In the genomic region with DNA sequence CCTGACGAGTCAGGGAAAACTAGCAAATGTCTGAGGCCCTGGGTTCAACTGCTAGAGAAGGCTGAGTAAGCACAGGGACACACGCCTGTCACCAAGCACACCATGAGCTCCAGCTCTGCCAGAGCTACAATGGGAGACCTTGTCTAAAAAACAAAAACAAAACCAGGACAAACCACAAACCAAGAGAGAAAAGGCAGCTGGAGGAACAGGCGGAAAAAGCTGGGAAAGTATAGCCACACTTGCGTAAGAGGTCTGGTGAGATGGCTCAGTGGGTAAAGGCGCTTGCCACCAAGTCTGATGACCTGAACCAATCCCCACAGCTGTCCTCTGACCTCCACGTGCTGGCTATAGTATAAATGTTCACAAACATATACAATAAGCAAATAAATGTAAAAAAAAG, we compare ENCODE assay signal across 24 mouse cellular contexts. TPM values are rescaled to one million over a fixed set of nuclear protein-coding genes. Genes with fewer than 3 reads are reported as not detected.
A peak's percentile ranks its signal among the peaks of the same experiment; 100 is the strongest.
DNase-seq lines count a peak whose midpoint lies in the region; ATAC-seq and TF ChIP-seq lines count a peak whose summit lies in the region.
"Had no signal": no experiment of that assay in that cellular context is flagged by ENCODE, and none has a peak within 500 bp of the region (broad histone marks: within the 10 kb centered on the region; RNA-seq: fewer than 3 reads in every experiment).

No protein-coding gene starts in this region.

- WGBS in heart, embryonic 10.5 days = 89% methylated on average over 6 of the region's 6 CpGs
- 85% methylated on average over 6 of the region's 6 CpGs for WGBS in midbrain, embryonic 11.5 days
- WGBS in midbrain, embryonic 10.5 days = 91% methylated on average over 6 of the region's 6 CpGs
- WGBS in hindbrain, embryonic 12.5 days = 89% methylated on average over 6 of the region's 6 CpGs

- H3K27ac ChIP-seq in heart, embryonic 10.5 days = no peak overlapping the region
- H3K27ac ChIP-seq in midbrain, embryonic 11.5 days (ENCODE audit: low read depth, low read length) = no peak overlapping the region
- no peak overlapping the region for H3K27ac ChIP-seq in midbrain, embryonic 10.5 days (replicated peaks)
- H3K27ac ChIP-seq in bone marrow macrophage, adult 2 months (ENCODE audit: insufficient read depth, low read depth, low read length) = peak overlapping the region; percentile 98
- H3K27ac ChIP-seq in hindbrain, embryonic 12.5 days = no peak overlapping the region
- H3K27ac ChIP-seq: hindbrain, postnatal 0 days; intestine, embryonic 15.5 days; limb, embryonic 12.5 days; lung, embryonic 15.5 days; midbrain, embryonic 13.5 days had no signal

- H3K9ac ChIP-seq in midbrain, embryonic 11.5 days (ENCODE audit: low read length) = no peak overlapping the region
- H3K9ac ChIP-seq in hindbrain, embryonic 12.5 days = no peak overlapping the region
- H3K9ac ChIP-seq: intestine, embryonic 15.5 days; limb, embryonic 12.5 days; lung, embryonic 15.5 days; midbrain, embryonic 13.5 days had no signal

- peaks cover 97% of the 10 kb centered on the region for H3K36me3 ChIP-seq in heart, embryonic 10.5 days
- peaks cover 42% of the 10 kb centered on the region for H3K36me3 ChIP-seq in midbrain, embryonic 11.5 days (ENCODE audit: control insufficient read depth, insufficient read depth, low read length)
- H3K36me3 ChIP-seq in midbrain, embryonic 10.5 days = peaks cover 99% of the 10 kb centered on the region
- H3K36me3 ChIP-seq in hindbrain, embryonic 12.5 days = peaks cover 91% of the 10 kb centered on the region

- no peak for TF ChIP-seq CTCF in bone marrow macrophage, adult 2 months (IDR thresholded peaks at IDR 0.05; ENCODE audit: low read depth, low read length)

- no peak for TF ChIP-seq POLR2A in bone marrow macrophage, adult 2 months (IDR thresholded peaks at IDR 0.05; ENCODE audit: borderline replicate concordance, low read depth, low read length)

- H3K4me3 ChIP-seq in heart, embryonic 10.5 days = no peak overlapping the region
- no peak overlapping the region for H3K4me3 ChIP-seq in midbrain, embryonic 11.5 days (ENCODE audit: low read depth, low read length)
- no peak overlapping the region for H3K4me3 ChIP-seq in midbrain, embryonic 10.5 days
- no peak overlapping the region for H3K4me3 ChIP-seq in bone marrow macrophage, adult 2 months (ENCODE audit: insufficient read depth, low read length)
- H3K4me3 ChIP-seq in hindbrain, embryonic 12.5 days = no peak overlapping the region
- H3K4me3 ChIP-seq: intestine, embryonic 15.5 days; limb, embryonic 12.5 days; lung, embryonic 15.5 days; midbrain, embryonic 13.5 days had no signal

- H3K27me3 ChIP-seq in heart, embryonic 10.5 days (ENCODE audit: insufficient read depth, poor library complexity, severe bottlenecking) = no peaks in the 10 kb centered on the region
- no peaks in the 10 kb centered on the region for H3K27me3 ChIP-seq in midbrain, embryonic 11.5 days (ENCODE audit: control insufficient read depth, insufficient read depth, low read length)
- H3K27me3 ChIP-seq in midbrain, embryonic 10.5 days (ENCODE audit: low read depth, poor library complexity, severe bottlenecking) = no peaks in the 10 kb centered on the region
- no peaks in the 10 kb centered on the region for H3K27me3 ChIP-seq in hindbrain, embryonic 12.5 days
- H3K27me3 ChIP-seq: CH12.LX; intestine, embryonic 15.5 days; limb, embryonic 12.5 days; lung, embryonic 15.5 days; midbrain, embryonic 13.5 days; Patski had no signal

- no peaks in the 10 kb centered on the region for H3K9me3 ChIP-seq in heart, embryonic 10.5 days
- no peaks in the 10 kb centered on the region for H3K9me3 ChIP-seq in midbrain, embryonic 11.5 days (ENCODE audit: control insufficient read depth, low read length)
- H3K9me3 ChIP-seq in midbrain, embryonic 10.5 days (replicated peaks) = no peaks in the 10 kb centered on the region
- H3K9me3 ChIP-seq in hindbrain, embryonic 12.5 days (replicated peaks) = no peaks in the 10 kb centered on the region
- H3K9me3 ChIP-seq: intestine, embryonic 15.5 days; limb, embryonic 12.5 days; lung, embryonic 15.5 days; midbrain, embryonic 13.5 days had no signal

- no peak for ATAC-seq in midbrain, embryonic 11.5 days (ENCODE audit: low FRiP score)
- no peak for ATAC-seq in hindbrain, embryonic 12.5 days (ENCODE audit: low FRiP score)
- ATAC-seq: forebrain, embryonic 14.5 days; hindbrain, postnatal 0 days; intestine, embryonic 15.5 days; midbrain, embryonic 13.5 days had no signal

- H3K4me1 ChIP-seq in heart, embryonic 10.5 days = no peaks in the 10 kb centered on the region
- no peaks in the 10 kb centered on the region for H3K4me1 ChIP-seq in midbrain, embryonic 11.5 days (ENCODE audit: control insufficient read depth, insufficient read depth, low read length)
- H3K4me1 ChIP-seq in midbrain, embryonic 10.5 days = no peaks in the 10 kb centered on the region
- peaks cover 36% of the 10 kb centered on the region for H3K4me1 ChIP-seq in bone marrow macrophage, adult 2 months (ENCODE audit: control insufficient read depth, insufficient read depth, low read length)
- H3K4me1 ChIP-seq in hindbrain, embryonic 12.5 days = no peaks in the 10 kb centered on the region
- H3K4me1 ChIP-seq: intestine, embryonic 15.5 days; limb, embryonic 12.5 days; lung, embryonic 15.5 days; midbrain, embryonic 13.5 days had no signal

- H3K4me2 ChIP-seq in midbrain, embryonic 11.5 days = no peak overlapping the region
- H3K4me2 ChIP-seq in hindbrain, embryonic 12.5 days (replicated peaks) = no peak overlapping the region
- H3K4me2 ChIP-seq: intestine, embryonic 15.5 days; limb, embryonic 12.5 days; liver, embryonic 11.5 days; lung, embryonic 15.5 days; midbrain, embryonic 13.5 days had no signal

- DNase-seq in heart, adult 18-20 months = peak; percentile 10 to 16
- DNase-seq in heart, embryonic 10.5 days (ENCODE audit: low spot score) = no peak
- peak; percentile 59 for DNase-seq in midbrain, embryonic 11.5 days (ENCODE audit: low spot score, missing footprints)
- no peak for DNase-seq in midbrain, embryonic 10.5 days (ENCODE audit: low spot score)
- DNase-seq in cerebellum, postnatal 4 days (ENCODE audit: low spot score in 2 of 2) = no peak
- no peak for DNase-seq in layer of hippocampus, adult 9-10 months (ENCODE audit: low spot score)
- DNase-seq: B cell, adult 2 months; cerebellum, adult 2 months; cerebellum, postnatal 14 days; kidney, adult 2 months; kidney, postnatal 4 days; layer of hippocampus, adult 9-11 months; thymus, postnatal 14 days had no signal

RNA-seq across cellular contexts. Expression of gene Psmd4, which starts 23.7 kb away (rescaled TPM):
- 100 to 1,000 TPM; 146 to 151 TPM for total RNA-seq in heart, adult 18-20 months (2021)
- polyA plus RNA-seq in heart, embryonic 10.5 days (2016; fragmentation: Nextera tagmentation; extraction: Ambion mirVana) = 282 and 332 TPM in 2 replicates
- polyA plus RNA-seq in midbrain, embryonic 11.5 days (2014; fragmentation: Nextera tagmentation; extraction: Ambion mirVana) = 300 and 316 TPM in 2 replicates
- polyA plus RNA-seq in midbrain, embryonic 10.5 days (2016; fragmentation: Nextera tagmentation; extraction: Ambion mirVana) = 341 and 345 TPM in 2 replicates
- polyA plus RNA-seq in bone marrow macrophage, adult 2 months (2012; ENCODE audit: insufficient read depth, insufficient read length, missing spikeins) = 136 and 148 TPM in 2 replicates
- polyA plus RNA-seq in hindbrain, embryonic 12.5 days (2016; fragmentation: Nextera tagmentation; extraction: Ambion mirVana) = 263 and 276 TPM in 2 replicates

RNA-seq across cellular contexts. Expression of gene Pip5k1a, which starts 40.6 kb away (rescaled TPM):
- 10 to 100 TPM; 14.9 to 15.3 TPM for total RNA-seq in heart, adult 18-20 months (2021)
- polyA plus RNA-seq in heart, embryonic 10.5 days (2016; fragmentation: Nextera tagmentation; extraction: Ambion mirVana) = 18.3 and 18.8 TPM in 2 replicates
- 13.2 and 15.1 TPM in 2 replicates for polyA plus RNA-seq in midbrain, embryonic 11.5 days (2014; fragmentation: Nextera tagmentation; extraction: Ambion mirVana)
- 18.0 and 18.7 TPM in 2 replicates for polyA plus RNA-seq in midbrain, embryonic 10.5 days (2016; fragmentation: Nextera tagmentation; extraction: Ambion mirVana)
- 23.4 and 27.8 TPM in 2 replicates for polyA plus RNA-seq in bone marrow macrophage, adult 2 months (2012; ENCODE audit: insufficient read depth, insufficient read length, missing spikeins)
- polyA plus RNA-seq in hindbrain, embryonic 12.5 days (2016; fragmentation: Nextera tagmentation; extraction: Ambion mirVana) = 20.4 and 21.5 TPM in 2 replicates

RNA-seq across cellular contexts. Expression of gene Vps72, which starts 44.7 kb away (rescaled TPM):
- total RNA-seq in heart, adult 18-20 months (2021) = 10 to 100 TPM; 32.1 to 32.5 TPM
- polyA plus RNA-seq in heart, embryonic 10.5 days (2016; fragmentation: Nextera tagmentation; extraction: Ambion mirVana) = 124 and 172 TPM in 2 replicates
- 221 and 238 TPM in 2 replicates for polyA plus RNA-seq in midbrain, embryonic 11.5 days (2014; fragmentation: Nextera tagmentation; extraction: Ambion mirVana)
- 278 and 290 TPM in 2 replicates for polyA plus RNA-seq in midbrain, embryonic 10.5 days (2016; fragmentation: Nextera tagmentation; extraction: Ambion mirVana)
- polyA plus RNA-seq in bone marrow macrophage, adult 2 months (2012; ENCODE audit: insufficient read depth, insufficient read length, missing spikeins) = 54.8 and 57.4 TPM in 2 replicates
- polyA plus RNA-seq in hindbrain, embryonic 12.5 days (2016; fragmentation: Nextera tagmentation; extraction: Ambion mirVana) = 218 and 219 TPM in 2 replicates

RNA-seq across cellular contexts. Expression of gene Zfp687, which starts 50.8 kb away (rescaled TPM):
- total RNA-seq in heart, adult 18-20 months (2021) = 10 to 100 TPM; 10.3 to 12.0 TPM
- polyA plus RNA-seq in heart, embryonic 10.5 days (2016; fragmentation: Nextera tagmentation; extraction: Ambion mirVana) = 28.1 and 28.2 TPM in 2 replicates
- 24.1 and 29.7 TPM in 2 replicates for polyA plus RNA-seq in midbrain, embryonic 11.5 days (2014; fragmentation: Nextera tagmentation; extraction: Ambion mirVana)
- polyA plus RNA-seq in midbrain, embryonic 10.5 days (2016; fragmentation: Nextera tagmentation; extraction: Ambion mirVana) = 40.0 and 42.2 TPM in 2 replicates
- 10.5 and 12.7 TPM in 2 replicates for polyA plus RNA-seq in bone marrow macrophage, adult 2 months (2012; ENCODE audit: insufficient read depth, insufficient read length, missing spikeins)
- polyA plus RNA-seq in hindbrain, embryonic 12.5 days (2016; fragmentation: Nextera tagmentation; extraction: Ambion mirVana) = 31.8 and 32.8 TPM in 2 replicates

RNA-seq across cellular contexts. Expression of gene Tmod4, which starts 58.2 kb away (rescaled TPM):
- 10 to 100 TPM; 34.7 to 36.3 TPM for total RNA-seq in heart, adult 18-20 months (2021)
- polyA plus RNA-seq in heart, embryonic 10.5 days (2016; fragmentation: Nextera tagmentation; extraction: Ambion mirVana) = 0.70 and 0.90 TPM in 2 replicates
- 0.97 TPM in 1 of 2 replicates, not detected in the other for polyA plus RNA-seq in midbrain, embryonic 11.5 days (2014; fragmentation: Nextera tagmentation; extraction: Ambion mirVana)
- 0.27 and 0.88 TPM in 2 replicates for polyA plus RNA-seq in midbrain, embryonic 10.5 days (2016; fragmentation: Nextera tagmentation; extraction: Ambion mirVana)
- 0.60 TPM in 1 of 2 replicates, not detected in the other for polyA plus RNA-seq in bone marrow macrophage, adult 2 months (2012; ENCODE audit: insufficient read depth, insufficient read length, missing spikeins)
- polyA plus RNA-seq in hindbrain, embryonic 12.5 days (2016; fragmentation: Nextera tagmentation; extraction: Ambion mirVana) = 0.81 and 0.99 TPM in 2 replicates

Comparison
In these comparisons a context has a peak if more than half of its experiments do, and no peak if none do; other contexts are left out.
1. DNase-seq: peak in heart, adult 18-20 months (2 of 2) and midbrain, embryonic 11.5 days (single experiment); none in heart, embryonic 10.5 days (single experiment), midbrain, embryonic 10.5 days (single experiment), cerebellum, postnatal 4 days (0 of 2) and layer of hippocampus, adult 9-10 months (single experiment).